Mouse (Mus musculus) liver, postnatal 0 days (tissue): ENCODE data around the gene Gpr183. TPM values are rescaled to one million over a fixed set of nuclear protein-coding genes. Genes with fewer than 3 reads are reported as not detected.

Source experiments
- ATAC-seq: fragments of 200-750 bp; cut with Nextera tagmentation; 2 replicates; pipeline ENCODE4 v1.8.0; 2017; ENCODE audit warnings: mild to moderate bottlenecking, moderate library complexity
- DNase-seq: peaks from one replicate; pipeline ENCODE4 v3.0.0-alpha.2; 2016
- H3K27ac ChIP-seq: fragments of 300-500 bp; sonication (generic); 2 replicates; pipeline ENCODE4 v1.5.1; 2014; ENCODE audit warnings: antibody characterized with exemption, moderate library complexity, mild to moderate bottlenecking, low read depth
- H3K27me3 ChIP-seq: fragments of 300-500 bp; sonication (generic); 2 replicates; pipeline ENCODE4 v1.6.1; 2014; ENCODE audit warnings: low read length, control low read depth, mixed read lengths; ENCODE audit not compliant: insufficient read depth
- H3K36me3 ChIP-seq: fragments of 300-500 bp; sonication (generic); replicated peaks from 2 replicates; pipeline ENCODE4 v1.6.1; 2014; ENCODE audit warnings: mild to moderate bottlenecking, control low read depth, low read length, moderate library complexity, mixed read lengths; ENCODE audit not compliant: insufficient read depth
- H3K4me1 ChIP-seq: fragments of 300-500 bp; sonication (generic); 2 replicates; pipeline ENCODE4 v1.6.1; 2014; ENCODE audit warnings: antibody characterized with exemption, mild to moderate bottlenecking, control low read depth; ENCODE audit not compliant: insufficient read depth
- H3K4me2 ChIP-seq: fragments of 300-500 bp; sonication (generic); 2 replicates; pipeline ENCODE4 v1.6.1; 2014; ENCODE audit warnings: low read depth, mild to moderate bottlenecking, low read length, moderate library complexity, mixed read lengths
- H3K4me3 ChIP-seq: fragments of 300-500 bp; sonication (generic); 2 replicates; pipeline ENCODE4 v1.5.1; 2014; ENCODE audit warnings: low read depth, low read length
- H3K9ac ChIP-seq: fragments of 300-500 bp; sonication (generic); replicated peaks from 2 replicates; pipeline ENCODE4 v1.6.1; 2014; ENCODE audit warnings: mild to moderate bottlenecking, moderate library complexity
- H3K9me3 ChIP-seq: fragments of 300-500 bp; sonication (generic); 2 replicates; pipeline ENCODE4 v1.6.1; 2016; ENCODE audit warnings: mild to moderate bottlenecking, control low read depth, low read length, mixed read lengths
- CTCF ChIP-seq: sonication (generic); IDR thresholded peaks from 2 replicates; pipeline ENCODE4 v1.5.1; 2016; ENCODE audit warnings: antibody characterized with exemption, low read depth
- EP300 ChIP-seq: IDR thresholded peaks from 2 replicates; pipeline ENCODE4 v1.6.1; 2016; ENCODE audit warnings: antibody characterized with exemption, low read depth, mild to moderate bottlenecking
- WGBS: fragments of 180-500 bp; shearing (Covaris S2); extraction: QIAGEN DNeasy Blood & Tissue Kit; methylation state at CpG from one replicate; pipeline ENCODE4 v1.1.7; 2014; ENCODE audit not compliant: insufficient replicate concordance; 5-methylcytosine and 5-hydroxymethylcytosine counted together
- polyA plus RNA-seq: library from polyadenylated mRNA; unstranded; fragments of >200 nt; fragmentation: Nextera tagmentation; extraction: Ambion mirVana; gene quantifications from 2 replicates; pipeline ENCODE4 v1.2.1, GENCODE M21; 2015

Gene Gpr183
- polyA plus RNA-seq, 1 experiment from 2014 or later, result 0.95 TPM

DNA sequence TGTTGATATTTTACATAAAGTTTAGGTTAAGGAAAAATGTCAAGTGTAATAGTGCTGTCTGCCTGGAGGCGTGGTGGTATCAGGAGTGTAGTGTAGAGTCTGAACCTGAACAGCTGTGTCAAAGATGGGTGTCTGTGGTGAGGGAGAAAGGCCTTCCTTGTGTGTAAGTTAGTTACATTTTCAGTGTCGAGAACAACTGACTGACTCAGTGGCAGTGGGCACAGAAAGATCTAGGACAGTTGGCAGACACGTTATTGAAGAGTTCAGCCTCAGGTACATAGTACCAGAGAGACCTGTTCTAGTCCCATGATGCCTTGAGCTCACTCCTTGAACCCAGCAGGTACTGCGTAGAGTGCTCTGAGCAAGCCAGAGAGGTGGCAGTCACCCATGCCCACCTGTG is 466 bp upstream of the Gpr183 start:
- ATAC-seq (no peak), DNase-seq (no peak)
- Histone ChIP-seq H3K4me2 (no peak overlapping the region), H3K9me3 (no peaks in the 10 kb centered on the region), H3K36me3 (no peaks in the 10 kb centered on the region), H3K4me3 (no peak overlapping the region), H3K27ac (no peak overlapping the region), H3K27me3 (no peaks in the 10 kb centered on the region), H3K4me1 (peaks cover 19% of the 10 kb centered on the region), H3K9ac (no peak overlapping the region)
- 73% methylated on average over 4 of the region's 4 CpGs for WGBS
- TF ChIP-seq EP300, result no peak
- TF ChIP-seq CTCF, result no peak

DNA sequence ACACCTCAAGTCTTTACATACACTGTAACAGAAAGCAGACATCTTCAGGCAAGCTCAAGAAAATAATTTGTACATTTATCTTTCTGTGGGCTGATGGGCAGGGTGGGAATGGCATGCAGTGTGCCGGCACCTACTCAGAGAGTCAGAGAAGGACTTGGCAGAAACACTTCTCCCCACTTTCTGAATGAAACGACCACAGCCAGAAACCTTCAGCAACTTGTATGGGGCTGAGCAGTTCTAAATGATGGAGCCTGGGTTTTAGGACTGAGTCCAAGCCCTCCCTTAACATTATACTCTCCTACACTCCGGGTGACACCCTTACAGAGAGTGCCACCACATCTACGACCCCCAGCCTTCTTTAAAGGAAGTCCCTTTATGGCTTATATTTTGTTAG is 1.1 kb downstream of the Gpr183 start:
- TF ChIP-seq EP300 (no peak), CTCF (no peak)
- 0 out of 2 replicates have a peak overlapping the region, but pooled peaks have one; percentile 6 for H3K27ac ChIP-seq
- H3K4me1 ChIP-seq, result peaks cover 19% of the 10 kb centered on the region
- 0 out of 2 replicates have a peak overlapping the region, but pooled peaks have one; percentile 26 for H3K9ac ChIP-seq
- H3K27me3 ChIP-seq, result no peaks in the 10 kb centered on the region
- no peaks in the 10 kb centered on the region for H3K36me3 ChIP-seq
- DNase-seq (no peak), ATAC-seq (no peak)
- H3K9me3 ChIP-seq, result no peaks in the 10 kb centered on the region
- WGBS, result 48% methylated on average over 4 of the region's 4 CpGs
- H3K4me3 ChIP-seq, result no peak overlapping the region
- H3K4me2 ChIP-seq, result no peak overlapping the region

DNA sequence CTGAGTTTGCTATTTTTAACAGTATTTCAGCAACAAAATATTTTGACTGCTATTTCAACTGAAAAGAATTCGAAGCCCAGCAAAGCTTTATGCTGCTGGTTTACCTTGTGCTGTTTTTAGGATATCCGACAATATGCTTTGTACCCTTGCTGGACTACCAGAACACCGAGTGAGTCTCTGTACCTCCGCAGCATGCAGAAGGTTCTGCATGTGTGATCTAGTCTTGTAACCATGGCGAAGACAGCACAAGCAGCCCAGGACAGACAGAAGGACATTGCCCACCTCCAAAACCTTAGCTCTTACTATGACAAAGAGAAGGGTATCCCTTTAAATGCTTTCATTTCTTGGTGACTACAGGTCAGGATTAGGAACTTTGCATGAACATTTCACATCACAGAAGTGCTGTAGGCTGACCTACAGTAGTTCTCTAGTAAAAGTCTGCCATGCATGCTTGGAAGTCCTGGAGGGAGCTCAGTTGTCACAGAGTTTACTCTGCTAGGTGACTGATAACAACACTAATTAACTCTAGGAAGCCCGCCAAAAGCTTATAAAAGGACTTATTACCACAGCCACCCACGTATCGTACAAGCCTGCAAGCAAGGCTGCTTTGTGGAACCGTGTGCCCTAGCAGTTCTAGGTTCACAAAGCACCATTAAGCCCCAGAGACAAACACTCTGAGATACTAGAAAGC is 1.6 kb downstream of the Gpr183 start:
- DNase-seq (no peak), ATAC-seq (no peak)
- Histone ChIP-seq H3K9me3 (no peaks in the 10 kb centered on the region), H3K4me3 (no peak overlapping the region), H3K27ac (0 out of 2 replicates have a peak overlapping the region, but pooled peaks have one; percentile 6), H3K27me3 (no peaks in the 10 kb centered on the region), H3K4me1 (peaks cover 19% of the 10 kb centered on the region), H3K9ac (no peak overlapping the region), H3K36me3 (no peaks in the 10 kb centered on the region), H3K4me2 (no peak overlapping the region)
- no peak for TF ChIP-seq CTCF
- no peak for TF ChIP-seq EP300
- 60% methylated on average over 9 of the region's 9 CpGs for WGBS

DNA sequence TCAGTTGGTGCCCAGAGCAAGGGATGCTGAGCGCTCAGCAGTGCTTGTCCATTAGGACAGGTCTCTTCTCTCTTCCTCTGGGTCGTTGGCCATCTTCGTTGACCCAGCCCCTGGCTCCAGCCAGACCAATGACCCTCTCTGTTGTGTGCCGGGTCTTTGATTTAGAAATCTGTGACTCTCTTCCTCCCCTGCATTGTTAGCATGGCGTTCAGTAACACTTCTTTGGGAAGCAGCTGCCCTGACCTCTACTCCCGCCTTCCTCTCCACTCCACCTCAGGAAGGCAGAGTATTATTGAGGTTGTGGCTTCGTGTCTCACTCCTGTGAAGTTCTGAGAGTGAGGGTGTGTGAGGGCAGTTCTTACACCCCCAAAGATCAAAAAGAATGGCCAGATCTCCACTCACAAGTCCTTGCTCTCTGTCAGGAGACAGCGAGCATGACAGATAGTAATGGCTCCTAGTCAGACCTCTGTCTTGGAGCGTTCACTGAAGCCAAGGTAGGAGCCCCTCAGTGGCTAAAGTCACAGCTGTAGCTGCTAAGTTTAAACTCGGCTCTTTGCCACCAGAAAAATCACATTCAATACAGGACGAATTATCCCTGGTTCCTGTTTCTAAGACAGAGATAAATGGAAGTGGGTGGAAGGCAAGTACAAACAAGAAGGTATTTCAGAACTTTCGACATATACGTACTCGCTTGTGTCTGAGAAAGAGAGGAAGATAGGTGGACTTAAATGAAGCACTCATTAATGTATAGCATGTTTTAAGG is 2.7 kb downstream of the Gpr183 start:
- Histone ChIP-seq H3K9ac (no peak overlapping the region), H3K4me3 (no peak overlapping the region), H3K27ac (peak overlapping the region; percentile 30), H3K36me3 (no peaks in the 10 kb centered on the region), H3K4me1 (peaks cover 19% of the 10 kb centered on the region), H3K9me3 (no peaks in the 10 kb centered on the region), H3K27me3 (no peaks in the 10 kb centered on the region), H3K4me2 (no peak overlapping the region)
- no peak for DNase-seq
- TF ChIP-seq EP300 (no peak), CTCF (no peak)
- ATAC-seq, result peak; percentile 41
- 63% methylated on average over 14 of the region's 14 CpGs for WGBS

DNA sequence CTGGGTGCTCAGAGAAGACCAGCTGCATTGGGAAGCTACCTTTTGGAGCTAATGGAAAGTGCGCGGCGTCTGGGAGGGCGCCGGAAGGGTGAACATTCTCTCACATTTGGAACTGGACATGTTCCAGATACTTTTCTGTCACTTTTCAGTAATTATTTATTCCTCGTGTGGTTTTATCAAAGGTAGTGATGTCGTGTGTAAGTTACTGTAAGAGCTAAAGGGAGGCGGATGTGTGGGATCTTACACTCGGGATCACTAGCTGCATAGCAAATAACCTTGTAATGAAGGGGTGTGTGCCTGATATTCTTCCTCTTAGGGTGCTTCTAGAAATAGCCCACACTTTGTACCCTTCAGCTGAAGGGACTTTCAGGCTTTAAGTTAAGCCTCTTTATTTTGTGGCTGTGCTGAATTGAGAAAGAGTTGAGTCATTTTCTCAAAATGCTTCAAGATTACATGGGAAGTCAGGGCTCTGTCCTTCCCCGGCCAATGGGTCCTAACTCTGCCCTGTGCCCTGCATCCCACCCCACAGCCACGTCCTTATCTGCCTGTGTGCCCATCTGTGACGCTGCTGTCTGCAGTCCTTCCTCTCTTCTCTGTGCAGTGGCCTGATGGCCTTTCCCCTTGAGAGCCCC is 3.4 kb downstream of the Gpr183 start:
- H3K27ac ChIP-seq, result peak overlapping the region; percentile 30
- H3K27me3 ChIP-seq, result no peaks in the 10 kb centered on the region
- H3K9ac ChIP-seq, result no peak overlapping the region
- ATAC-seq (peak; percentile 31; the same call in 1 of the 2 replicates), DNase-seq (no peak)
- H3K4me3 ChIP-seq, result no peak overlapping the region
- H3K9me3 ChIP-seq, result no peaks in the 10 kb centered on the region
- no peak overlapping the region for H3K4me2 ChIP-seq
- H3K4me1 ChIP-seq, result peaks cover 19% of the 10 kb centered on the region
- WGBS, result 67% methylated on average over 12 of the region's 12 CpGs
- H3K36me3 ChIP-seq, result no peaks in the 10 kb centered on the region
- no peak for TF ChIP-seq EP300
- TF ChIP-seq CTCF, result no peak

DNA sequence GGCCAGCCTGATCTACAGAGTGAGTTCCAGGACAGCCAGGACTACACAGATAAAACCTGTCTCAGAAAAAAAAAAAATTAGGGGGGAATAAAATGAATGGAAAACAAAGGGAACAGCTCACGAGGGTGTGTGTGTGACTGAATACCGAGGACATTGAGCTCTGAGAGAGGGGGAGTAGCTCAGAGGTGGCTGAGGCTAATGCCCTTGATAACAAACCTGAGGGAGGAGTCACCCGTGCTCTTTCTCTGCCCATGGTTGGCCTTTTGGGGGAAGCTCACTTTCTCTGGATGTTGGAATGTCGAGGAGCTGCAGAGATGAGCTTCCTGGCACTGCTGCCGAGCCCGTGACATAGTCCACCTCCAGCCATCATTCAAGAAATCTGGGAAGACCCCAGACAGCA is 4.0 kb downstream of the Gpr183 start:
- DNase-seq (no peak), ATAC-seq (no peak)
- Histone ChIP-seq H3K4me3 (no peak overlapping the region), H3K27me3 (no peaks in the 10 kb centered on the region), H3K4me1 (peaks cover 19% of the 10 kb centered on the region), H3K36me3 (no peaks in the 10 kb centered on the region), H3K4me2 (no peak overlapping the region), H3K27ac (no peak overlapping the region), H3K9ac (no peak overlapping the region), H3K9me3 (no peaks in the 10 kb centered on the region)
- WGBS, result 45% methylated on average over 6 of the region's 6 CpGs
- TF ChIP-seq CTCF (no peak), EP300 (no peak)
